In the genomic region with DNA sequence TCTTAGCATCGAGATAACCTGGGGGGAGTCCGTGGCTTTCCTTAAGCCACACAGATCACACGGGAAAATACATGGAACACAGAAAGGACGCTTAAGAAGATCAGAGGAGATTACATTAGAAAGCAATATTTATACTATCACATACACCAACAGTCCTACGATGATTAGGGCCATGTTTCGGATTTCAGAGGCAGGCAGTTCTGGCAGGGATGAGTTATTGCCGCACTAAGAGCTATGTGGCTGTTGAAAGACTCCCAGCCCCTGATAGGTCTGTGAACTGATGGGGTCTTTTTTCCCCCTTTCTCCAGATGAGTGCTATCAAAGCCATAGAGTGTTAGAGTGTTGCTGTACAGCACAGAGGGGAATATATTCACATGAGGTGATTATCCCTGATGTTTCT, we compare ENCODE assay signal across 22 mouse cellular contexts.
"Had no signal": no experiment of that assay in that cellular context is flagged by ENCODE, and none has a peak within 500 bp of the region (broad histone marks: within the 10 kb centered on the region; RNA-seq: fewer than 3 reads in every experiment).

No protein-coding gene starts in this region.

- H3K27me3 ChIP-seq: limb, embryonic 12.5 days; limb, embryonic 15.5 days; midbrain, embryonic 12.5 days; midbrain, embryonic 15.5 days; neural tube, embryonic 12.5 days; neural tube, embryonic 15.5 days; stomach, embryonic 15.5 days had no signal

- H3K4me3 ChIP-seq: layer of hippocampus, adult 2 months; limb, embryonic 12.5 days; limb, embryonic 15.5 days; midbrain, embryonic 12.5 days; midbrain, embryonic 15.5 days; neural tube, embryonic 12.5 days; neural tube, embryonic 15.5 days; stomach, embryonic 15.5 days had no signal

- H3K36me3 ChIP-seq: limb, embryonic 12.5 days; limb, embryonic 15.5 days; midbrain, embryonic 12.5 days; midbrain, embryonic 15.5 days; neural tube, embryonic 12.5 days; neural tube, embryonic 15.5 days; stomach, embryonic 15.5 days had no signal

- ATAC-seq: liver, postnatal 0 days; midbrain, embryonic 15.5 days had no signal

- DNase-seq: kidney, adult 11 months; kidney, adult 8-10 months; kidney, postnatal 25 days; layer of hippocampus, adult 9-11 months; liver, postnatal 0 days; lung, embryonic 14.5 days; lung, postnatal 10 days; lung, postnatal 4 days; retina, postnatal 1 day; right cerebral cortex, postnatal 25 days; spleen, adult 18-20 months; thymus, postnatal 25 days had no signal

- H3K4me1 ChIP-seq: limb, embryonic 15.5 days; midbrain, embryonic 12.5 days; midbrain, embryonic 15.5 days; neural tube, embryonic 12.5 days; neural tube, embryonic 15.5 days; stomach, embryonic 15.5 days had no signal

- H3K4me2 ChIP-seq: limb, embryonic 12.5 days; limb, embryonic 15.5 days; liver, embryonic 11.5 days; lung, embryonic 14.5 days; midbrain, embryonic 12.5 days; midbrain, embryonic 15.5 days; neural tube, embryonic 12.5 days; neural tube, embryonic 15.5 days; stomach, embryonic 15.5 days had no signal

- H3K27ac ChIP-seq: layer of hippocampus, adult 2 months; limb, embryonic 12.5 days; limb, embryonic 15.5 days; liver, embryonic 14.5 days; midbrain, embryonic 12.5 days; midbrain, embryonic 15.5 days; neural tube, embryonic 12.5 days; neural tube, embryonic 15.5 days; stomach, embryonic 15.5 days had no signal

- H3K9ac ChIP-seq: limb, embryonic 12.5 days; limb, embryonic 15.5 days; liver, embryonic 14.5 days; liver, postnatal 0 days; lung, embryonic 14.5 days; midbrain, embryonic 12.5 days; midbrain, embryonic 15.5 days; neural tube, embryonic 12.5 days; neural tube, embryonic 15.5 days; stomach, embryonic 15.5 days had no signal

- H3K9me3 ChIP-seq: limb, embryonic 12.5 days; limb, embryonic 15.5 days; midbrain, embryonic 12.5 days; midbrain, embryonic 15.5 days; neural tube, embryonic 12.5 days; neural tube, embryonic 15.5 days; stomach, embryonic 15.5 days had no signal
